Mouse (Mus musculus) embryo, embryonic 11.5 days (tissue): Measurements from ENCODE around the gene Shank3.

ENCODE experiments used
- DNase-seq: peaks from one replicate; pipeline ENCODE4 v3.0.0-alpha.2; 2012; ENCODE audit warnings: low read depth, low spot score

The Shank3 gene

GRCm38 (mm10) chr15:89477091-89477491 is 22.3 kb upstream of the Shank3 start, which contains the start of gene Arsa:
Gene Arsa, minus strand, starts transcription at chr15:89477425.
- DNase-seq = no peak

- DNase-seq = no peak
These were observed 21.6 kb upstream of the Shank3 start for GRCm38 (mm10) chr15:89477806-89478205.

GRCm38 (mm10) chr15:89478622-89479021 is 20.8 kb upstream of the Shank3 start:
- DNase-seq = no peak

- DNase-seq = no peak
These were observed 18.8 kb upstream of the Shank3 start for GRCm38 (mm10) chr15:89480584-89480983.

- no peak for DNase-seq
These were observed 11.2 kb upstream of the Shank3 start for GRCm38 (mm10) chr15:89488182-89488581.

GRCm38 (mm10) chr15:89488611-89489117 is 10.8 kb upstream of the Shank3 start:
- DNase-seq = no peak

- no peak for DNase-seq
These were observed 4.5 kb upstream of the Shank3 start for GRCm38 (mm10) chr15:89494970-89495369.

GRCm38 (mm10) chr15:89496131-89496530 is 3.3 kb upstream of the Shank3 start:
- no peak for DNase-seq

- no peak for DNase-seq
These were observed 2.6 kb upstream of the Shank3 start for GRCm38 (mm10) chr15:89496841-89497240.

GRCm38 (mm10) chr15:89497391-89498048 is 1.9 kb upstream of the Shank3 start:
- no peak for DNase-seq

- no peak for DNase-seq
These were observed 1.1 kb upstream of the Shank3 start for GRCm38 (mm10) chr15:89498049-89498960.

- DNase-seq = peak; percentile 53
These were observed 379 bp downstream of the Shank3 start for GRCm38 (mm10) chr15:89499784-89500220.

- DNase-seq = no peak
These were observed 883 bp downstream of the Shank3 start for GRCm38 (mm10) chr15:89500221-89500791.

GRCm38 (mm10) chr15:89501321-89501720 is 1.9 kb downstream of the Shank3 start:
- no peak for DNase-seq

- DNase-seq = no peak
These were observed 5.4 kb downstream of the Shank3 start for GRCm38 (mm10) chr15:89504838-89505237.

GRCm38 (mm10) chr15:89507751-89508150 is 8.3 kb downstream of the Shank3 start:
- no peak for DNase-seq

GRCm38 (mm10) chr15:89512679-89513078 is 13.3 kb downstream of the Shank3 start:
- no peak for DNase-seq

GRCm38 (mm10) chr15:89521951-89522350 is 22.5 kb downstream of the Shank3 start:
- DNase-seq = no peak

GRCm38 (mm10) chr15:89522566-89523282 is 23.3 kb downstream of the Shank3 start:
- no peak for DNase-seq

GRCm38 (mm10) chr15:89523283-89523832 is 23.9 kb downstream of the Shank3 start:
- DNase-seq = no peak

GRCm38 (mm10) chr15:89524001-89524571 is 24.7 kb downstream of the Shank3 start:
- no peak for DNase-seq
